ENCODE assay signal across 20 mouse cellular contexts in genomic region chr7:126453861-126454260, GRCm38 (mm10). TPM values are rescaled to one million over a fixed set of nuclear protein-coding genes. Genes with fewer than 3 reads are reported as not detected.
"Had no signal": no experiment of that assay in that cellular context is flagged by ENCODE, and none has a peak within 500 bp of the region (broad histone marks: within the 10 kb centered on the region; RNA-seq: fewer than 3 reads in every experiment).

No protein-coding gene starts in this region.

- ATAC-seq: intestine, embryonic 16.5 days; midbrain, embryonic 13.5 days; midbrain, embryonic 16.5 days had no signal

- DNase-seq: kidney, adult 18-20 months; kidney, adult 9 months; kidney, postnatal 36 days; layer of hippocampus, postnatal 36 days; liver, embryonic 13.5 days; lung, adult 2 months; lung, postnatal 14 days; lung, postnatal 4 days; thymus, adult 2 months; thymus, postnatal 14 days; thymus, postnatal 4 days had no signal

- H3K4me2 ChIP-seq: liver, embryonic 13.5 days; midbrain, embryonic 13.5 days had no signal

- H3K9ac ChIP-seq: liver, embryonic 13.5 days; midbrain, embryonic 13.5 days had no signal

- H3K27me3 ChIP-seq: liver, embryonic 13.5 days; midbrain, embryonic 13.5 days had no signal

- H3K27ac ChIP-seq: left cerebral cortex, adult 2 months; liver, embryonic 13.5 days; midbrain, embryonic 13.5 days; stomach, postnatal 0 days had no signal

- H3K36me3 ChIP-seq: liver, embryonic 13.5 days had no signal

- H3K9me3 ChIP-seq: liver, embryonic 13.5 days; midbrain, embryonic 13.5 days had no signal

- H3K4me1 ChIP-seq: midbrain, embryonic 13.5 days had no signal

- H3K4me3 ChIP-seq: left cerebral cortex, adult 2 months; liver, embryonic 13.5 days; midbrain, embryonic 13.5 days had no signal

RNA-seq across cellular contexts. Expression of gene Atp2a1, which starts 9.0 kb away (rescaled TPM):
- polyA plus RNA-seq: stomach, embryonic 14.5 days had no signal

RNA-seq across cellular contexts. Expression of gene Cd19, which starts 39.2 kb away (rescaled TPM):
- polyA plus RNA-seq: limb, embryonic 11.5 days; midbrain, embryonic 13.5 days; midbrain, embryonic 16.5 days; neural tube, embryonic 11.5 days; neural tube, embryonic 14.5 days; stomach, embryonic 14.5 days had no signal
